Mouse (Mus musculus) liver, embryonic 15.5 days (tissue): ENCODE measurements around the gene Nelfa. TPM values are rescaled to one million over a fixed set of nuclear protein-coding genes. Genes with fewer than 3 reads are reported as not detected.

ENCODE experiments used
- ATAC-seq: fragments of 200-750 bp; cut with Nextera tagmentation; 2 replicates; pipeline ENCODE4 v1.8.0; 2017; ENCODE audit warnings: moderate number of reproducible peaks, mild to moderate bottlenecking, moderate library complexity; ENCODE audit not compliant: insufficient read depth
- H3K27ac ChIP-seq: fragments of 300-500 bp; sonication (generic); replicated peaks from 2 replicates; pipeline ENCODE4 v1.5.1; 2015; ENCODE audit warnings: mild to moderate bottlenecking, inconsistent platforms
- H3K27me3 ChIP-seq: fragments of 300-500 bp; sonication (generic); 2 replicates; pipeline ENCODE4 v1.6.1; 2015; ENCODE audit warnings: mild to moderate bottlenecking, inconsistent platforms
- H3K36me3 ChIP-seq: fragments of 300-500 bp; sonication (generic); replicated peaks from 2 replicates; pipeline ENCODE4 v1.6.1; 2015; ENCODE audit warnings: moderate library complexity, mild to moderate bottlenecking, inconsistent platforms
- H3K4me1 ChIP-seq: fragments of 300-500 bp; sonication (generic); replicated peaks from 2 replicates; pipeline ENCODE4 v1.6.1; 2015; ENCODE audit warnings: inconsistent platforms
- H3K4me2 ChIP-seq: fragments of 300-500 bp; sonication (generic); 2 replicates; pipeline ENCODE4 v1.6.1; 2015; ENCODE audit warnings: moderate library complexity, mild to moderate bottlenecking, inconsistent platforms
- H3K4me3 ChIP-seq: fragments of 300-500 bp; sonication (generic); replicated peaks from 2 replicates; pipeline ENCODE4 v1.5.1; 2015; ENCODE audit warnings: mild to moderate bottlenecking, inconsistent platforms
- H3K9ac ChIP-seq: fragments of 300-500 bp; sonication (generic); 2 replicates; pipeline ENCODE4 v1.6.1; 2015; ENCODE audit warnings: moderate library complexity, mild to moderate bottlenecking, inconsistent platforms
- H3K9me3 ChIP-seq: fragments of 300-500 bp; sonication (generic); replicated peaks from 2 replicates; pipeline ENCODE4 v1.6.1; 2016; ENCODE audit warnings: inconsistent platforms
- WGBS: fragments of 180-500 bp; shearing (Covaris S2); methylation state at CpG from one replicate; pipeline ENCODE4 v1.1.7; 2015; ENCODE audit warnings: mixed read lengths; ENCODE audit not compliant: insufficient replicate concordance; 5-methylcytosine and 5-hydroxymethylcytosine counted together
- microRNA-seq: library from miRNA; unstranded; fragments of <30 nt; microRNA quantifications from one replicate; pipeline ENCODE4, GENCODE M21; 2016
- polyA plus RNA-seq: library from polyadenylated mRNA; unstranded; fragments of >200 nt; fragmentation: Nextera tagmentation; extraction: Ambion mirVana; gene quantifications from 2 replicates; pipeline ENCODE4 v1.2.1, GENCODE M21; 2015

Gene Nelfa
- polyA plus RNA-seq, 1 experiment from 2014 or later, result 24.7 TPM

- H3K27ac ChIP-seq, result no peak overlapping the region
- 83% methylated on average over 9 of the region's 9 CpGs for WGBS
- H3K9ac ChIP-seq, result no peak overlapping the region
- H3K9me3 ChIP-seq, result no peaks in the 10 kb centered on the region
- H3K4me2 ChIP-seq, result no peak overlapping the region
- no peak for ATAC-seq
- no peak overlapping the region for H3K4me3 ChIP-seq
- peaks cover 100% of the 10 kb centered on the region for H3K36me3 ChIP-seq
- H3K4me1 ChIP-seq, result no peaks in the 10 kb centered on the region
- no peaks in the 10 kb centered on the region for H3K27me3 ChIP-seq
These were observed 41.1 kb downstream of the Nelfa start for GRCm38 (mm10) chr5:33895116-33895515.

- Histone ChIP-seq H3K4me1 (no peaks in the 10 kb centered on the region), H3K9me3 (no peaks in the 10 kb centered on the region), H3K27me3 (no peaks in the 10 kb centered on the region), H3K27ac (no peak overlapping the region), H3K36me3 (peaks cover 100% of the 10 kb centered on the region), H3K4me3 (no peak overlapping the region), H3K9ac (no peak overlapping the region), H3K4me2 (no peak overlapping the region)
- 92% methylated on average over 6 of the region's 6 CpGs for WGBS
- no peak for ATAC-seq
These were observed 42.8 kb downstream of the Nelfa start for GRCm38 (mm10) chr5:33893406-33893805.

- Histone ChIP-seq H3K36me3 (peaks cover 95% of the 10 kb centered on the region), H3K9ac (no peak overlapping the region)
These were observed 55.1 kb downstream of the Nelfa start for GRCm38 (mm10) chr5:33881118-33881517.

GRCm38 (mm10) chr5:33875472-33875871 lies 60.7 kb downstream of the Nelfa start:
- no peak overlapping the region for H3K4me3 ChIP-seq
- no peaks in the 10 kb centered on the region for H3K27me3 ChIP-seq
- no peak overlapping the region for H3K4me2 ChIP-seq
- H3K4me1 ChIP-seq, result no peaks in the 10 kb centered on the region
- WGBS, result 88% methylated on average over 1 of the region's 1 CpGs
- peaks cover 82% of the 10 kb centered on the region for H3K36me3 ChIP-seq
- no peak for ATAC-seq
- no peaks in the 10 kb centered on the region for H3K9me3 ChIP-seq
- H3K27ac ChIP-seq, result no peak overlapping the region
- H3K9ac ChIP-seq, result no peak overlapping the region

More at GRCm38 (mm10) chr5:33881118-33881517, 55.1 kb downstream of the Nelfa start:
- 94% methylated on average over 4 of the region's 4 CpGs for WGBS
- no peak for ATAC-seq
- no peaks in the 10 kb centered on the region for H3K27me3 ChIP-seq
- H3K9me3 ChIP-seq, result no peaks in the 10 kb centered on the region
- no peak overlapping the region for H3K27ac ChIP-seq
- no peaks in the 10 kb centered on the region for H3K4me1 ChIP-seq
- H3K4me3 ChIP-seq, result no peak overlapping the region
- no peak overlapping the region for H3K4me2 ChIP-seq

DNA sequence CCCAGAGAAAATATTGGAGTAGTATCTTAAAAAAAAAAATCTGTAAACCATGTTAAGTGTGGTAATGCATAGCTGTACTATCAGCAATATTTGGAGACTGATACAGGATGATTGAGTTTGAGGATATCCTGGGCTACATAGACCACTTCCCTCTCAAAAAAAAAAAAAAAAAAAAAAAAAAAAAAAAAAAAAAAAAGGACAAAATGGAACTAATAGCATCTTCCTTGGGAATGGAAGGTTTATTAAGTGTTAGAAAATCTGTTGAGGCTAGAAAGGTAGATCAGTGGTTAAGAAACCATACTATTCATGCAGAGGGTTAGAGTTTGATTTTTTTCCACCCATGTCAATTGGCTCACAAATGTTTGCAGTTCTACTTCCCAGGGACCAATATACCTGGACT lies 78.5 kb downstream of the Nelfa start:
- no peak for ATAC-seq
- Histone ChIP-seq H3K4me2 (no peak overlapping the region), H3K36me3 (peaks cover 89% of the 10 kb centered on the region), H3K9ac (no peak overlapping the region), H3K27me3 (no peaks in the 10 kb centered on the region), H3K27ac (no peak overlapping the region), H3K9me3 (0 out of 2 replicates have a peak, but pooled peaks cover 3% of the 10 kb centered on the region), H3K4me1 (no peaks in the 10 kb centered on the region), H3K4me3 (no peak overlapping the region)

DNA sequence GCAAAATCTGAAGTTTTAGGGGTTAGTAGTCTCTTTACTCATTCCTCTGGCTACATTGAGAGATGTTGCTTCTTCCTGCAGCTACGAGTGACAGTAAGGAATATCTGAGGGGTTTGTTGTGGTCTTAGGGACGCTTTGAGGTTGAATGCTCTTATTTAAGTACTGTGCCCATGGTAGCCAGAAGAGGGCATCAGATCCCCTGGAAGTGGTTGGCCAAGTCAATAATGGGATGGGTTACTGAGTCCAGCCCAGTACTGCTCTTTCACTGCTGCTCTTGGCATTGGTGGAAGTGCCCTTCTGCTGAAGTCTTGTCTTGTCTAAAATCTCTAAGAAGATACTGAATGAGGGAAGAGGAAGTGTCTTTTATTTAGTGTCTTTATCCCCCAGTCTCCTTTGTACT lies 82.2 kb downstream of the Nelfa start:
- Histone ChIP-seq H3K4me3 (no peak overlapping the region), H3K9me3 (no peaks in the 10 kb centered on the region), H3K4me1 (no peaks in the 10 kb centered on the region), H3K9ac (no peak overlapping the region), H3K27me3 (no peaks in the 10 kb centered on the region), H3K4me2 (no peak overlapping the region), H3K27ac (no peak overlapping the region), H3K36me3 (peaks cover 81% of the 10 kb centered on the region)
- ATAC-seq, result no peak
- 65% methylated on average over 2 of the region's 2 CpGs for WGBS

- Histone ChIP-seq H3K9me3 (no peaks in the 10 kb centered on the region), H3K36me3 (peaks cover 81% of the 10 kb centered on the region), H3K4me2 (no peak overlapping the region), H3K4me1 (no peaks in the 10 kb centered on the region), H3K27me3 (no peaks in the 10 kb centered on the region), H3K9ac (no peak overlapping the region), H3K4me3 (no peak overlapping the region), H3K27ac (no peak overlapping the region)
- 88% methylated on average over 1 of the region's 1 CpGs for whole genome bisulfite sequencing
- no peak for ATAC-seq
These were observed 83.1 kb downstream of the Nelfa start for GRCm38 (mm10) chr5:33853086-33853485.

DNA sequence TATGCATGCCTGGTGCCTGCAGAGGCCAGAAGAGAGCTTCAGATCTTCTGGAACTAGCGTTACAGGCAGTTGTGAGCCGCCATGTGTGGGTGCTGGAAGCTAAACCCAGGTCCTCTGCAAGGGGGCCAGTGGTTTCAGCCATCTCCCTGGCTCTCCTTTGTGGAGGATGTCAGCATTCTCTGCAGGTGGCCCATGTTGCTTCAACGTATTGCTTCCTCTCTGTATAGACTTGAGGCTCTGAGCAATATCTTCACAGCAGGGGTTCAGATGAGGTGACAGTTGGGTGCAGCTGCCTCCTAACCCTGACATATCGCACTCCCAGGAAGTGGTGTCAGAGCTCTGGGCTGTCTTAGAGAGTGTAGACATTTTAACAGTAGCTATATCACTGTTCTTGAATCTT lies 84.7 kb downstream of the Nelfa start:
- ATAC-seq, result no peak
- peaks cover 82% of the 10 kb centered on the region for H3K36me3 ChIP-seq

More for the DNA sequence above, 84.7 kb downstream of the Nelfa start:
- no peak overlapping the region for H3K4me2 ChIP-seq
- H3K27ac ChIP-seq, result no peak overlapping the region
- H3K4me3 ChIP-seq, result no peak overlapping the region
- H3K9me3 ChIP-seq, result no peaks in the 10 kb centered on the region
- WGBS, result 88% methylated on average over 4 of the region's 4 CpGs
- no peak overlapping the region for H3K9ac ChIP-seq
- no peaks in the 10 kb centered on the region for H3K4me1 ChIP-seq
- H3K27me3 ChIP-seq, result no peaks in the 10 kb centered on the region

Small RNAs within 50 kb of the gene (microRNA-seq; reads per million reads assigned to microRNA genes)
- not detected for gene Mir7024

Other genes with a start within 250 kb of the Nelfa start
- gene Fgfr3, start 214.7 kb downstream of the Nelfa start, polyA plus RNA-seq, result 2.7 and 3.0 TPM in 2 replicates
- gene Letm1, start 153.6 kb downstream of the Nelfa start, polyA plus RNA-seq, result 18.9 and 21.3 TPM in 2 replicates
- 23.0 and 26.9 TPM in 2 replicates for gene Nsd2, start 115.7 kb downstream of the Nelfa start, polyA plus RNA-seq
- gene Gm1673, start 47.0 kb upstream of the Nelfa start, polyA plus RNA-seq, result 3.4 and 4.5 TPM in 2 replicates
- gene Nat8l, start 59.6 kb upstream of the Nelfa start, polyA plus RNA-seq, result 0.09 and 0.20 TPM in 2 replicates
- gene Poln, start 233.0 kb upstream of the Nelfa start, polyA plus RNA-seq, result 0.40 and 0.41 TPM in 2 replicates
- gene Haus3, start 233.1 kb upstream of the Nelfa start, polyA plus RNA-seq, result 20.3 and 22.1 TPM in 2 replicates